Mouse (Mus musculus): ENCODE measurements at regions not wholly inside any gene's neighbourhood (a gene's known extent, or its start where the extent isn't known, plus 50 kb on each side); places are given as distances from the start of the nearest gene placed in this dataset.

DNA sequence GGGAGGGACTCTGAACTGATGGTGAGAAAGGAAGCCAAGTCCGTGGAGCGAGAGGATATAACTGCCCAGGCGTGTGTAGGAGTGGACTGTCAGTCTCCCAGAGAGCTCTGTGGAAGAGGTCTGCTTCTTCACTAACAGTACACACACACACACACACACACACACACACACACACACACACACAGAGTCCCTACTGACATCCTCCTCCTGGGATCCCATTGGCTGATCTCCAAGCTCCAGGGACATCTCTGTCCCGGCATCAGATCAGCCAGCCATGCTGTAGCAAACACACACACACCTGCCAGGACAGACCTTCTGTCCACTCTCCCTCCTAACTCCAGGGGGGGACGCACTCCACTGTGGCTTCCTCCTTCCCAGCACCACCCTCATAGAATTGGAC lies 401.5 kb downstream of the Sox9 start:
- TF ChIP-seq CTCF (IDR thresholded peaks at IDR 0.05; ENCODE audit: low read depth, low read length), result no peak
- no peak for TF ChIP-seq POLR2A (IDR thresholded peaks at IDR 0.05; ENCODE audit: borderline replicate concordance, low read depth, low read length)

All from bone marrow macrophage, adult 2 months (primary cell).